ENCODE assay signal across 12 mouse cellular contexts in the genomic region with DNA sequence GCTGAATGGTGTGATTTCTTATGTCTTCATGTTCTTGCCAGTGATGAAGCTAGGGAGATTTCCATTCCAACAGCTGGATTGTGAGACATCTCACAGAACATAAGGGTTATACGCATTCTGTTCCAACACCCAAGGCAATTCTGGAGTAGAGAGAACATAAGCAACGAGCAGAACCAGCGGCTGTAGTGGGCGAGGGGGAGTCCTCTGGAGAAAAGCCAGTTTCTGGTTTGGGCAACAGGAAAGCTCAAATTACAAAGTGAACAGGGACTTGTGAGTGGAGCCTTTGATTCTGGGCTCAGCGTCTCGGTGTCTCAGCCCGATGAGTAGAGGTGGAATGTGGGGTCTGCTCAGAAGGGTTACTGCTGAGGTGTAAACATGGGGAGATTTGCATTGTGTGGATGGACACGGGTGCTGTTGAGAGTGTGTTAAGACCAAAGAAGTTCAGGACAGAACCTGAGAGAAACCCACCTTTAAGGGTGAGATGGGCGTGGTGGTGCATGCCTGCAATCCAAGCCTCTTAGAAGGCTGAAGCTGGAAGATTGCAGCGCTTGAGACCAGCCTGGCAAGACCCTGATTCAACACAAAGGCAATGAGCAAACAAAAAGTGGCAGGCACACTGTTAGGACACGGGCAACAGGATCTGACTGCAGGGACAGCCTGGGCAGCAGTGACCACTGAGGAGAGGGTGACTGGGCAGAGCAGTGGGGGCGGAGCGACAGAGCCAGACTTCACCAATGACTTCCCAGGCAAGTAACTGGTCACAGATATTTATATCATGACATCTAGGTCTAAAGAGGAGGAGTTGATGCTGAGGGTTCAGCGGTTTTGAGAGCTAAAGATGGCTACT. TPM values are rescaled to one million over a fixed set of nuclear protein-coding genes. Genes with fewer than 3 reads are reported as not detected.
A peak's percentile ranks its signal among the peaks of the same experiment; 100 is the strongest.
DNase-seq lines count a peak whose midpoint lies in the region; ATAC-seq and TF ChIP-seq lines count a peak whose summit lies in the region.
"Had no signal": no experiment of that assay in that cellular context is flagged by ENCODE, and none has a peak within 500 bp of the region (broad histone marks: within the 10 kb centered on the region; RNA-seq: fewer than 3 reads in every experiment).

No protein-coding gene starts in this region.

- ATAC-seq in heart, embryonic 11.5 days (replicated peaks; ENCODE audit: insufficient number of reproducible peaks, low FRiP score, low TSS enrichment): no peak
- no peak for ATAC-seq in liver, embryonic 12.5 days
- ATAC-seq in liver, postnatal 0 days: no peak
- no peak for ATAC-seq in limb, embryonic 13.5 days (ENCODE audit: low FRiP score, low read depth)

- DNase-seq in heart, postnatal 4 days: no peak
- DNase-seq in liver, postnatal 0 days: no peak
- DNase-seq in cerebellum, postnatal 14 days: peak; percentile 55 to 62
- DNase-seq in spleen, adult 12 weeks (ENCODE audit: low spot score): no peak
- DNase-seq in right cerebral cortex, postnatal 36 days (ENCODE audit: low spot score in 2 of 2): no peak
- DNase-seq: heart, postnatal 10 days; layer of hippocampus, postnatal 36 days had no signal

- no peaks in the 10 kb centered on the region for H3K9me3 ChIP-seq in heart, embryonic 11.5 days (replicated peaks; ENCODE audit: control insufficient read depth, low read length)
- H3K9me3 ChIP-seq in liver, embryonic 12.5 days (replicated peaks): no peaks in the 10 kb centered on the region
- H3K9me3 ChIP-seq in liver, postnatal 0 days (ENCODE audit: low read length): no peaks in the 10 kb centered on the region
- H3K9me3 ChIP-seq in limb, embryonic 13.5 days: no peaks in the 10 kb centered on the region
- H3K9me3 ChIP-seq: midbrain, embryonic 12.5 days had no signal

- H3K36me3 ChIP-seq in heart, embryonic 11.5 days (ENCODE audit: control insufficient read depth, insufficient read depth, low read length): peaks cover 4% of the 10 kb centered on the region
- no peaks in the 10 kb centered on the region; the same call in 1 of the 2 replicates for H3K36me3 ChIP-seq in liver, embryonic 12.5 days
- H3K36me3 ChIP-seq in liver, postnatal 0 days (replicated peaks; ENCODE audit: insufficient read depth, low read length): no peaks in the 10 kb centered on the region
- H3K36me3 ChIP-seq in limb, embryonic 13.5 days: peaks cover 8% of the 10 kb centered on the region

- WGBS in heart, embryonic 11.5 days (ENCODE audit: insufficient replicate concordance): 13% methylated on average over 14 of the region's 14 CpGs
- 28% methylated on average over 14 of the region's 14 CpGs for WGBS in liver, embryonic 12.5 days (ENCODE audit: insufficient replicate concordance)
- 33% methylated on average over 14 of the region's 14 CpGs for WGBS in liver, postnatal 0 days (ENCODE audit: insufficient replicate concordance)
- WGBS in limb, embryonic 13.5 days: 6% methylated on average over 14 of the region's 14 CpGs

- TF ChIP-seq CTCF in liver, postnatal 0 days (IDR thresholded peaks at IDR 0.05; ENCODE audit: low read depth): no peak

- TF ChIP-seq EP300 in liver, postnatal 0 days (IDR thresholded peaks at IDR 0.05; ENCODE audit: low read depth): no peak

- H3K9ac ChIP-seq in heart, embryonic 11.5 days (ENCODE audit: low read depth, low read length): no peak overlapping the region
- H3K9ac ChIP-seq in liver, embryonic 12.5 days: no peak overlapping the region
- no peak overlapping the region for H3K9ac ChIP-seq in liver, postnatal 0 days (replicated peaks)
- peak overlapping the region; percentile 13; the same call in 1 of the 2 replicates for H3K9ac ChIP-seq in limb, embryonic 13.5 days
- H3K9ac ChIP-seq: midbrain, embryonic 12.5 days had no signal

- H3K27me3 ChIP-seq in heart, embryonic 11.5 days (ENCODE audit: control insufficient read depth, insufficient read depth, low read length): no peaks in the 10 kb centered on the region
- peaks cover 19% of the 10 kb centered on the region for H3K27me3 ChIP-seq in liver, embryonic 12.5 days (replicated peaks)
- H3K27me3 ChIP-seq in liver, postnatal 0 days (ENCODE audit: insufficient read depth, low read length): no peaks in the 10 kb centered on the region
- no peaks in the 10 kb centered on the region for H3K27me3 ChIP-seq in limb, embryonic 13.5 days

- no peak overlapping the region for H3K4me3 ChIP-seq in heart, embryonic 11.5 days (ENCODE audit: low read depth, low read length)
- H3K4me3 ChIP-seq in liver, embryonic 12.5 days: no peak overlapping the region
- H3K4me3 ChIP-seq in liver, postnatal 0 days (ENCODE audit: low read depth, low read length): no peak overlapping the region
- peak overlapping the region; percentile 10; the same call in 1 of the 2 replicates for H3K4me3 ChIP-seq in limb, embryonic 13.5 days
- H3K4me3 ChIP-seq: midbrain, embryonic 12.5 days had no signal

- H3K27ac ChIP-seq in heart, embryonic 11.5 days (ENCODE audit: low read depth, low read length): peak overlapping the region; percentile 38; the same call in 1 of the 2 replicates
- H3K27ac ChIP-seq in liver, embryonic 12.5 days: no peak overlapping the region
- H3K27ac ChIP-seq in liver, postnatal 0 days (ENCODE audit: low read depth): no peak overlapping the region
- peak overlapping the region; percentile 75 for H3K27ac ChIP-seq in limb, embryonic 13.5 days
- H3K27ac ChIP-seq: midbrain, embryonic 12.5 days had no signal

- H3K4me2 ChIP-seq in heart, embryonic 11.5 days: peak overlapping the region; percentile 51
- peak overlapping the region; percentile 28; the same call in 1 of the 2 replicates for H3K4me2 ChIP-seq in liver, embryonic 12.5 days
- no peak overlapping the region for H3K4me2 ChIP-seq in liver, postnatal 0 days (ENCODE audit: low read depth, low read length)
- H3K4me2 ChIP-seq in limb, embryonic 13.5 days (replicated peaks): peak overlapping the region; percentile 52
- H3K4me2 ChIP-seq: midbrain, embryonic 12.5 days had no signal

- H3K4me1 ChIP-seq in heart, embryonic 11.5 days (ENCODE audit: control insufficient read depth, insufficient read depth, low read length): peaks cover 17% of the 10 kb centered on the region
- peaks cover 29% of the 10 kb centered on the region for H3K4me1 ChIP-seq in liver, embryonic 12.5 days
- H3K4me1 ChIP-seq in liver, postnatal 0 days (ENCODE audit: insufficient read depth): peaks cover 13% of the 10 kb centered on the region
- H3K4me1 ChIP-seq in limb, embryonic 13.5 days: peaks cover 36% of the 10 kb centered on the region

RNA-seq across cellular contexts. Expression of a gene that starts 6.5 kb away (rescaled TPM):
- polyA plus RNA-seq in heart, embryonic 11.5 days (2014; fragmentation: Nextera tagmentation; extraction: Ambion mirVana): 0.30 and 0.42 TPM in 2 replicates
- total RNA-seq in heart, postnatal 4 days (2021): under 1 TPM; 0.62 to 0.65 TPM
- 0.25 TPM in 2 replicates for polyA plus RNA-seq in liver, embryonic 12.5 days (2016; fragmentation: Nextera tagmentation; extraction: Ambion mirVana)
- 0.29 and 0.40 TPM in 2 replicates for polyA plus RNA-seq in liver, postnatal 0 days (2015; fragmentation: Nextera tagmentation; extraction: Ambion mirVana)
- polyA plus RNA-seq in limb, embryonic 13.5 days (2015; fragmentation: Nextera tagmentation; extraction: Ambion mirVana): 0.17 and 0.31 TPM in 2 replicates

RNA-seq across cellular contexts. Expression of a gene that starts 7.1 kb away (rescaled TPM):
- polyA plus RNA-seq in heart, embryonic 11.5 days (2014; fragmentation: Nextera tagmentation; extraction: Ambion mirVana): 6.0 and 8.9 TPM in 2 replicates
- 10 to 100 TPM; 11.6 to 12.0 TPM for total RNA-seq in heart, postnatal 4 days (2021)
- 12.8 and 13.0 TPM in 2 replicates for polyA plus RNA-seq in liver, embryonic 12.5 days (2016; fragmentation: Nextera tagmentation; extraction: Ambion mirVana)
- polyA plus RNA-seq in liver, postnatal 0 days (2015; fragmentation: Nextera tagmentation; extraction: Ambion mirVana): 4.6 and 5.2 TPM in 2 replicates
- 24.2 and 25.5 TPM in 2 replicates for polyA plus RNA-seq in limb, embryonic 13.5 days (2015; fragmentation: Nextera tagmentation; extraction: Ambion mirVana)

RNA-seq across cellular contexts. Expression of a gene that starts 22.4 kb away (rescaled TPM):
- 36.9 and 42.2 TPM in 2 replicates for polyA plus RNA-seq in heart, embryonic 11.5 days (2014; fragmentation: Nextera tagmentation; extraction: Ambion mirVana)
- 10 to 100 TPM; 57.0 to 61.3 TPM for total RNA-seq in heart, postnatal 4 days (2021)
- polyA plus RNA-seq in liver, embryonic 12.5 days (2016; fragmentation: Nextera tagmentation; extraction: Ambion mirVana): 14.0 and 15.3 TPM in 2 replicates
- polyA plus RNA-seq in liver, postnatal 0 days (2015; fragmentation: Nextera tagmentation; extraction: Ambion mirVana): 26.2 and 26.9 TPM in 2 replicates
- polyA plus RNA-seq in limb, embryonic 13.5 days (2015; fragmentation: Nextera tagmentation; extraction: Ambion mirVana): 98.8 and 104 TPM in 2 replicates

RNA-seq across cellular contexts. Expression of a gene that starts 23.9 kb away (rescaled TPM):
- 12.5 and 20.3 TPM in 2 replicates for polyA plus RNA-seq in heart, embryonic 11.5 days (2014; fragmentation: Nextera tagmentation; extraction: Ambion mirVana)
- total RNA-seq in heart, postnatal 4 days (2021): 10 to 100 TPM; 36.0 to 36.3 TPM
- 7.0 and 8.2 TPM in 2 replicates for polyA plus RNA-seq in liver, embryonic 12.5 days (2016; fragmentation: Nextera tagmentation; extraction: Ambion mirVana)
- 0.63 and 0.70 TPM in 2 replicates for polyA plus RNA-seq in liver, postnatal 0 days (2015; fragmentation: Nextera tagmentation; extraction: Ambion mirVana)
- 28.2 and 34.2 TPM in 2 replicates for polyA plus RNA-seq in limb, embryonic 13.5 days (2015; fragmentation: Nextera tagmentation; extraction: Ambion mirVana)

RNA-seq across cellular contexts. Expression of a gene that starts 54.7 kb away (rescaled TPM):
- polyA plus RNA-seq in heart, embryonic 11.5 days (2014; fragmentation: Nextera tagmentation; extraction: Ambion mirVana): 15.5 and 16.9 TPM in 2 replicates
- total RNA-seq in heart, postnatal 4 days (2021): 10 to 100 TPM; 12.7 to 13.3 TPM
- 3.3 and 5.3 TPM in 2 replicates for polyA plus RNA-seq in liver, embryonic 12.5 days (2016; fragmentation: Nextera tagmentation; extraction: Ambion mirVana)
- polyA plus RNA-seq in liver, postnatal 0 days (2015; fragmentation: Nextera tagmentation; extraction: Ambion mirVana): 0.41 and 0.63 TPM in 2 replicates
- polyA plus RNA-seq in limb, embryonic 13.5 days (2015; fragmentation: Nextera tagmentation; extraction: Ambion mirVana): 124 and 128 TPM in 2 replicates
- total RNA-seq: CH12.LX had no signal

Comparison
In these comparisons a context has a peak if more than half of its experiments do, and no peak if none do; other contexts are left out.
1. H3K27ac ChIP-seq: peak in heart, embryonic 11.5 days (single experiment) and limb, embryonic 13.5 days (single experiment); none in liver, embryonic 12.5 days (single experiment) and liver, postnatal 0 days (single experiment).
2. DNase-seq: peak in cerebellum, postnatal 14 days (2 of 2); none in heart, postnatal 4 days (single experiment), liver, postnatal 0 days (single experiment), spleen, adult 12 weeks (single experiment) and right cerebral cortex, postnatal 36 days (0 of 2).